Mouse (Mus musculus): ENCODE results near the gene 4632433K11Rik.

DNA sequence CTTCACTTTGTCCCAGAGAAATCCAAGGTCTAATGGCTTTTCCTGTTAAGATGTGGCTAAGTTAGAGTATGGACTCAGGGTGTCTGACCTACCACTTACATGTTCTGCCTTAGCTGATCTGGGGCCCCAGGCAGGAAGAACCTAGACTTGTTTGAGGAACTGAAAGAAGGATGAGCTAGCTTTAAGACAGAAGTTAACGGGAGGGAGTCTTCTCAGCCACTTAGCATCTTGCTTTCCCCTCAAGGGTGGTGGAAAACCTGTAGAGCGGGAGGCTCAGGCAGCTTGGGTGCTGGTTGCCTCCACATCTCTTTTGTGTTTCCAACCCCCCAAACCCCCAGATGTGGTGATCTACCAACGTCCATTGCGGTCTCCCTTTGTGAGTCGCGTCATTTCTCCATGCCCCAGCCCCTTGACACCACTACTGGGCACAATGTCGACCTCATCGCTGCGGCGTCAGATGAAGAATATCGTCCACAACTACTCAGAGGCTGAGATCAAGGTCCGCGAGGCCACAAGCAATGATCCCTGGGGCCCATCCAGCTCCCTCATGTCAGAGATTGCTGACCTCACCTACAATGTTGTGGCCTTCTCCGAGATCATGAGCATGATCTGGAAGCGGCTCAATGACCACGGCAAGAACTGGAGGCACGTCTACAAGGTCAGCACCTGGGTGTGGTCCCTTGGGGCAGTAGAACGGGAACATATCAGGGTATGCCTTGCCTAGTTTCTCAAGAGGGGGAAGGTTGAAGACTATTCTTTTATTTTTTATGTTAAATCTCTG lies 49.6 kb downstream of the 4632433K11Rik start:
- TF ChIP-seq CTCF (conservative IDR thresholded peaks at IDR 0.05 in 1 of 2, IDR thresholded peaks at IDR 0.05 in 1 of 2; ENCODE audit: low read depth in 2 of 2, low read length in 2 of 2) (no peak), NELFE (IDR thresholded peaks at IDR 0.05; ENCODE audit: low read depth, low read length) (peak; percentile 70), BHLHE40 (IDR thresholded peaks at IDR 0.05; ENCODE audit: low read depth, low read length) (peak; percentile 62), USF1 (IDR thresholded peaks at IDR 0.05; ENCODE audit: low read depth, low read length) (no peak), MAX (IDR thresholded peaks at IDR 0.05; ENCODE audit: low read length) (no peak; the same call in 1 of the 2 replicates), ZKSCAN1 (IDR thresholded peaks at IDR 0.05; ENCODE audit: borderline replicate concordance, low read depth, low read length) (no peak), JUND (conservative IDR thresholded peaks at IDR 0.05; ENCODE audit: low read depth, low read length) (peak; percentile 36; the same call in 1 of the 2 replicates)
